Mouse (Mus musculus): ENCODE results near the gene Sfn. TPM values are rescaled to one million over a fixed set of nuclear protein-coding genes. Genes with fewer than 3 reads are reported as not detected.

The Sfn gene
- total and polyA plus RNA-seq, 2 experiments from 2014 or later: 0.18 to 6.8 TPM

GRCm38 (mm10) chr4:133612416-133612815, 10.4 kb upstream of the Sfn start:
- Histone ChIP-seq H3K36me3 (replicated peaks; ENCODE audit: control insufficient read depth, insufficient read depth, low read length) (peaks cover 28% of the 10 kb centered on the region), H3K9me3 (replicated peaks; ENCODE audit: control insufficient read depth, low read length) (no peaks in the 10 kb centered on the region), H3K27ac (ENCODE audit: low read depth) (no peak overlapping the region), H3K4me1 (ENCODE audit: control insufficient read depth, insufficient read depth) (no peaks in the 10 kb centered on the region), H3K27me3 (ENCODE audit: control insufficient read depth, insufficient read depth, low read length) (no peaks in the 10 kb centered on the region), H3K4me2 (ENCODE audit: low read depth, low read length) (no peak overlapping the region), H3K9ac (replicated peaks; ENCODE audit: low read depth, low read length) (no peak overlapping the region), H3K4me3 (ENCODE audit: low read depth, low read length) (no peak overlapping the region)
- 95% methylated on average over 7 of the region's 7 CpGs for WGBS
- no peak for DNase-seq (ENCODE audit: low spot score)
- no peak for ATAC-seq (ENCODE audit: insufficient read depth, low read depth)
- TF ChIP-seq CTCF (IDR thresholded peaks at IDR 0.05; ENCODE audit: low read depth) (no peak), EP300 (IDR thresholded peaks at IDR 0.05; ENCODE audit: low read depth) (no peak)

GRCm38 (mm10) chr4:133611815-133612214, 9.8 kb upstream of the Sfn start:
- no peak overlapping the region for H3K4me2 ChIP-seq (ENCODE audit: low read depth, low read length)
- H3K9ac ChIP-seq (replicated peaks; ENCODE audit: low read depth, low read length): no peak overlapping the region
- H3K36me3 ChIP-seq (replicated peaks; ENCODE audit: control insufficient read depth, insufficient read depth, low read length): peaks cover 28% of the 10 kb centered on the region
- H3K9me3 ChIP-seq (replicated peaks; ENCODE audit: control insufficient read depth, low read length): no peaks in the 10 kb centered on the region
- H3K27me3 ChIP-seq (ENCODE audit: control insufficient read depth, insufficient read depth, low read length): no peaks in the 10 kb centered on the region
- H3K4me1 ChIP-seq (ENCODE audit: control insufficient read depth, insufficient read depth): no peaks in the 10 kb centered on the region
- WGBS: 99% methylated on average over 5 of the region's 5 CpGs
- DNase-seq (ENCODE audit: low spot score) (no peak), ATAC-seq (ENCODE audit: insufficient read depth, low read depth) (no peak)
- no peak overlapping the region for H3K27ac ChIP-seq (ENCODE audit: low read depth)
- H3K4me3 ChIP-seq (ENCODE audit: low read depth, low read length): no peak overlapping the region
- no peak for TF ChIP-seq EP300 (IDR thresholded peaks at IDR 0.05; ENCODE audit: low read depth)
- peak; percentile 17; the same call in 1 of the 2 replicates for TF ChIP-seq CTCF (IDR thresholded peaks at IDR 0.05; ENCODE audit: low read depth)

- Histone ChIP-seq H3K27ac (ENCODE audit: low read depth) (no peak overlapping the region), H3K9ac (replicated peaks; ENCODE audit: low read depth, low read length) (no peak overlapping the region), H3K4me2 (ENCODE audit: low read depth, low read length) (no peak overlapping the region), H3K4me1 (ENCODE audit: control insufficient read depth, insufficient read depth) (no peaks in the 10 kb centered on the region), H3K27me3 (ENCODE audit: control insufficient read depth, insufficient read depth, low read length) (no peaks in the 10 kb centered on the region), H3K36me3 (replicated peaks; ENCODE audit: control insufficient read depth, insufficient read depth, low read length) (peaks cover 28% of the 10 kb centered on the region), H3K4me3 (ENCODE audit: low read depth, low read length) (no peak overlapping the region), H3K9me3 (replicated peaks; ENCODE audit: control insufficient read depth, low read length) (no peaks in the 10 kb centered on the region)
- TF ChIP-seq EP300 (IDR thresholded peaks at IDR 0.05; ENCODE audit: low read depth): no peak
- peak; percentile 87 for TF ChIP-seq CTCF (IDR thresholded peaks at IDR 0.05; ENCODE audit: low read depth)
- ATAC-seq (ENCODE audit: insufficient read depth, low read depth): peak; percentile 70
- DNase-seq (ENCODE audit: low spot score): no peak
- 16% methylated on average over 6 of the region's 6 CpGs for WGBS
These were observed 7.8 kb upstream of the Sfn start for GRCm38 (mm10) chr4:133609719-133610118.

- H3K4me3 ChIP-seq (ENCODE audit: low read depth, low read length): no peak overlapping the region
- H3K27ac ChIP-seq (ENCODE audit: low read depth): no peak overlapping the region
- 91% methylated on average over 7 of the region's 10 CpGs for WGBS
- H3K9ac ChIP-seq (replicated peaks; ENCODE audit: low read depth, low read length): no peak overlapping the region
- H3K9me3 ChIP-seq (replicated peaks; ENCODE audit: control insufficient read depth, low read length): no peaks in the 10 kb centered on the region
- H3K27me3 ChIP-seq (ENCODE audit: control insufficient read depth, insufficient read depth, low read length): peaks cover 5% of the 10 kb centered on the region
- ATAC-seq (ENCODE audit: insufficient read depth, low read depth) (no peak), DNase-seq (ENCODE audit: low spot score) (no peak)
- H3K4me1 ChIP-seq (ENCODE audit: control insufficient read depth, insufficient read depth): no peaks in the 10 kb centered on the region
- no peak for TF ChIP-seq EP300 (IDR thresholded peaks at IDR 0.05; ENCODE audit: low read depth)
- TF ChIP-seq CTCF (IDR thresholded peaks at IDR 0.05; ENCODE audit: low read depth): no peak
- H3K4me2 ChIP-seq (ENCODE audit: low read depth, low read length): no peak overlapping the region
- H3K36me3 ChIP-seq (replicated peaks; ENCODE audit: control insufficient read depth, insufficient read depth, low read length): peaks cover 26% of the 10 kb centered on the region
These were observed 5.3 kb upstream of the Sfn start for GRCm38 (mm10) chr4:133607284-133607683.

DNA sequence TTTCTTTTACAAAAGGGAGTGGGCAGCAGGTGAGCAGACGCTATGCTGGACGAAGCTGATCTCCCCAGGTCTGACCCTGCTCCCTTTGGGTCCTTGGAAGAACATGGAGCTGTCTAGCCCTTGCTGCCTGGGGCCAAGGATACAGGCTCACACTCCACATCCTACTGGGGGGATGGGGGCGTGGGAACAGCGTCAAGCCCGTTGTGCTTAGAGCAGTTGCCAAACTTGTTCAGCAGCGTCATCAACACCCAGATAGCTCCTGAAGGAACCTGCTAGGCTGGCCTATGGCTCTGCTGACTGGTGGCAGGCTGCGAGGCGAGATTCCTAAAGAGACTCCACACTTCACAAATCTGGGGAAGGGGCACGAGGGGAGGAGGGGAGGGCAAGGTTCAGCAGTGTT, 3.4 kb upstream of the Sfn start:
- no peaks in the 10 kb centered on the region for H3K9me3 ChIP-seq (replicated peaks; ENCODE audit: control insufficient read depth, low read length)
- no peak overlapping the region for H3K27ac ChIP-seq (ENCODE audit: low read depth)
- H3K4me2 ChIP-seq (ENCODE audit: low read depth, low read length): no peak overlapping the region
- H3K4me3 ChIP-seq (ENCODE audit: low read depth, low read length): no peak overlapping the region
- H3K4me1 ChIP-seq (ENCODE audit: control insufficient read depth, insufficient read depth): peaks cover 5% of the 10 kb centered on the region; the same call in 1 of the 2 replicates
- peaks cover 21% of the 10 kb centered on the region for H3K36me3 ChIP-seq (replicated peaks; ENCODE audit: control insufficient read depth, insufficient read depth, low read length)
- peaks cover 12% of the 10 kb centered on the region for H3K27me3 ChIP-seq (ENCODE audit: control insufficient read depth, insufficient read depth, low read length)
- ATAC-seq (ENCODE audit: insufficient read depth, low read depth): no peak
- WGBS: 58% methylated on average over 9 of the region's 9 CpGs
- no peak for DNase-seq (ENCODE audit: low spot score)
- TF ChIP-seq CTCF (IDR thresholded peaks at IDR 0.05; ENCODE audit: low read depth) (no peak), EP300 (IDR thresholded peaks at IDR 0.05; ENCODE audit: low read depth) (no peak)
- H3K9ac ChIP-seq (replicated peaks; ENCODE audit: low read depth, low read length): no peak overlapping the region

GRCm38 (mm10) chr4:133604856-133605255, 2.9 kb upstream of the Sfn start:
- Histone ChIP-seq H3K4me1 (ENCODE audit: control insufficient read depth, insufficient read depth) (peaks cover 9% of the 10 kb centered on the region), H3K9me3 (replicated peaks; ENCODE audit: control insufficient read depth, low read length) (no peaks in the 10 kb centered on the region), H3K4me2 (ENCODE audit: low read depth, low read length) (no peak overlapping the region), H3K36me3 (replicated peaks; ENCODE audit: control insufficient read depth, insufficient read depth, low read length) (peaks cover 21% of the 10 kb centered on the region), H3K4me3 (ENCODE audit: low read depth, low read length) (no peak overlapping the region), H3K27me3 (ENCODE audit: control insufficient read depth, insufficient read depth, low read length) (peaks cover 17% of the 10 kb centered on the region), H3K27ac (ENCODE audit: low read depth) (no peak overlapping the region), H3K9ac (replicated peaks; ENCODE audit: low read depth, low read length) (no peak overlapping the region)
- no peak for ATAC-seq (ENCODE audit: insufficient read depth, low read depth)
- no peak for DNase-seq (ENCODE audit: low spot score)
- WGBS: 67% methylated on average over 6 of the region's 6 CpGs
- TF ChIP-seq EP300 (IDR thresholded peaks at IDR 0.05; ENCODE audit: low read depth): no peak
- TF ChIP-seq CTCF (IDR thresholded peaks at IDR 0.05; ENCODE audit: low read depth): no peak
